Mouse (Mus musculus): ENCODE data around the gene Otp.

DNA sequence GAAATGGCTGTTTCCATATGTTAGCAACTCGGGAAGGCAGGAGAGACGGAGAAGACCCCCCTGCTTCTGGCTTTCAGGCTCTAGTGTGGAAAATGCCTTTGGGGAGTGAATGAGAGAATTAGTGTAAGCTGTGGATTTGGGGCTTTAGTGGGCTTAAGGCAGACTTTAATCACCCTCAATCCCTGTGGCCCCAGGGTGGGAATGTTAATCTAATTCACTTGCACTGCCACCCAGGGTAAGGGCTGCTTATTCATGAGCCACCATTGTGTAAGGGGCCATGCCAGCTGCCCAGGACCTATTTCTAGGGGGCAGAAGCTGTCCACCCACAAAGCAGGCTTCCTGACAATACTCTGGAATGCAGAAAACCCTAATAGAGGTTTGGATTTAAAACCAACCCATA lies 8.5 kb upstream of the Otp start:
- TF ChIP-seq CTCF (IDR thresholded peaks at IDR 0.05; ENCODE audit: low read depth, low read length) (no peak), TAL1 (conservative IDR thresholded peaks at IDR 0.05; ENCODE audit: low read depth, low read length) (no peak), GATA1 (IDR thresholded peaks at IDR 0.05; ENCODE audit: borderline replicate concordance, low read length) (no peak), GATA2 (IDR thresholded peaks at IDR 0.05; ENCODE audit: borderline replicate concordance, low read depth, low read length) (no peak), POLR2AphosphoS5 (IDR thresholded peaks at IDR 0.05; ENCODE audit: insufficient replicate concordance, low read depth, low read length) (no peak)

All from G1E (cell line).